Mouse (Mus musculus) thymus, adult 2 months (tissue): ENCODE measurements around the gene Brat1. TPM values are rescaled to one million over a fixed set of nuclear protein-coding genes. Genes with fewer than 3 reads are reported as not detected.

ENCODE experiments used
- DNase-seq: peaks from one replicate; pipeline ENCODE4 v3.0.0; 2021
- H3K27ac ChIP-seq: fragments of 200-500 bp; 2 replicates; pipeline ENCODE4 v1.5.1; 2012; ENCODE audit warnings: low read length, control low read depth; ENCODE audit not compliant: control insufficient read depth, insufficient read depth
- H3K27me3 ChIP-seq: fragments of 200-500 bp; 2 replicates; pipeline ENCODE4 v1.6.1; 2012; ENCODE audit warnings: mild to moderate bottlenecking, low read length, moderate library complexity, mixed read lengths; ENCODE audit not compliant: control insufficient read depth, insufficient read depth
- H3K36me3 ChIP-seq: fragments of 200-500 bp; 2 replicates; pipeline ENCODE4 v1.6.1; 2012; ENCODE audit warnings: mild to moderate bottlenecking, low read length, moderate library complexity; ENCODE audit not compliant: control insufficient read depth, insufficient read depth
- H3K4me1 ChIP-seq: fragments of 200-500 bp; replicated peaks from 2 replicates; pipeline ENCODE4 v1.6.1; 2012; ENCODE audit warnings: low read length; ENCODE audit not compliant: control insufficient read depth, insufficient read depth
- H3K4me3 ChIP-seq: fragments of 200-500 bp; 2 replicates; pipeline ENCODE4 v1.5.1; 2012; ENCODE audit warnings: mild to moderate bottlenecking, low read length, control low read depth, moderate library complexity; ENCODE audit not compliant: control insufficient read depth, insufficient read depth
- CTCF ChIP-seq: fragments of 200-500 bp; IDR thresholded peaks from 2 replicates; pipeline ENCODE4 v1.5.1; 2012; ENCODE audit warnings: mild to moderate bottlenecking, control low read depth, low read length, moderate library complexity, borderline replicate concordance; ENCODE audit not compliant: control insufficient read depth, poor library complexity, insufficient read depth; ENCODE audit errors: extremely low read depth
- POLR2A ChIP-seq: fragments of 200-500 bp; IDR thresholded peaks from 2 replicates; pipeline ENCODE4 v1.6.1; 2012; ENCODE audit warnings: mild to moderate bottlenecking, low read length, control low read depth, moderate library complexity; ENCODE audit not compliant: control insufficient read depth, poor library complexity, insufficient read depth; ENCODE audit errors: extremely low read depth
- WGBS: fragments of 180-500 bp; shearing (Covaris S2); methylation state at CpG from one replicate; pipeline ENCODE4 v1.1.7; 2018; 5-methylcytosine and 5-hydroxymethylcytosine counted together
- polyA plus RNA-seq: library from polyadenylated mRNA; depleted of rRNA; stranded (reverse); fragments of >200 nt; gene quantifications from 2 replicates; pipeline ENCODE4 v1.2.3, GENCODE M21; 2012; rRNA removed

Brat1 gene
- 65.1 and 69.1 TPM in 2 replicates for polyA plus RNA-seq

DNA sequence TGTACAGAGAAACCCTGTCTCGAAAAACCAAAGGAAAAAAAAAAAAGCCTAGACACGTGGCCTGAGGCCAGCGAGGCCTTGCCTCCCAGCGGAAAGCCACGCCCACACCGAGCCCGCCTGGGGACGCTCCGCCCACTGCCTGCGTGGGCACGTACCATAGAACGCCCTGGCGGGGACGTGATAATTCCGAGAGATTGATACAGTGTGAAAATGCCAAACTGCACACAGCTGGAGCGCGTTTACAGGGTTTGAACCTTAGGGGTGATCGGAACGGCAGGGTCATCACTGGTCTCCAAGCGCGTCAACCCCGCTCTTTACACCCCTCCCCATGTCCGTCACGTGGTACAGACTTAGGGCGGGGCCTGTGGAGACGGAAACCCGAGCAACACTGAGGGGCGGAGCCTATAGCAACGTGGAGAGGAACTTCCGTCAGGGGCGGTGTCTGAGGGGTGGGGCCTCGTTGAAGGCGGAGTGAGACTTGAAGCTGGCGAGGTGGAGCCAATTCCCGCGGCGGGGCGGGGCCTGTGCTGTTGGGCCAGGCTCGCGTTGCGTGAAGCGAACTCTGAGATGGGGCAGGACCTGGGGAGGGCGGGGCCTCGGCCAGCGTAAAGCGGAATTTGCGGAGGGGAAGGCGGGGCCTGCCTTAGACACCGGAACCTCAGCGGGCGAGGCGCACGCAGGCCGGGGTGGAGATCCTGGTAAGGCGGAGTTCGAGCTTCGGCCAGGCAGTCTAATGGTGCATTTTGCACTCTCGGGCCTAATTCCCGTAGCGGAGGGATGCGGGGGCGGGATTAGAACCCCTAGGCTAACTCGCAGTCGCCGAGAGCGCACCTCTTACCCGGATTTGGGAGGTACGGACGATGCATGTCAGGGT, at the start of gene Brat1:
Gene Brat1, plus strand, starts transcription at position 634 of the 874 bp plus-strand sequence.
- under 1% methylated on average over 69 of the region's 69 CpGs for WGBS
- no peak; the same call in 1 of the 2 replicates for TF ChIP-seq CTCF
- peak; percentile 87 for TF ChIP-seq POLR2A
- peak; percentile 100 for DNase-seq
- peaks cover 28% of the 10 kb centered on the region for H3K4me1 ChIP-seq
- peak within 1 kb of the TSS; percentile 62 for H3K4me3 ChIP-seq
- H3K36me3 ChIP-seq = no peaks in the 10 kb centered on the region
- H3K27ac ChIP-seq = peak within 1 kb of the TSS; percentile 61
- no peaks in the 10 kb centered on the region for H3K27me3 ChIP-seq

DNA sequence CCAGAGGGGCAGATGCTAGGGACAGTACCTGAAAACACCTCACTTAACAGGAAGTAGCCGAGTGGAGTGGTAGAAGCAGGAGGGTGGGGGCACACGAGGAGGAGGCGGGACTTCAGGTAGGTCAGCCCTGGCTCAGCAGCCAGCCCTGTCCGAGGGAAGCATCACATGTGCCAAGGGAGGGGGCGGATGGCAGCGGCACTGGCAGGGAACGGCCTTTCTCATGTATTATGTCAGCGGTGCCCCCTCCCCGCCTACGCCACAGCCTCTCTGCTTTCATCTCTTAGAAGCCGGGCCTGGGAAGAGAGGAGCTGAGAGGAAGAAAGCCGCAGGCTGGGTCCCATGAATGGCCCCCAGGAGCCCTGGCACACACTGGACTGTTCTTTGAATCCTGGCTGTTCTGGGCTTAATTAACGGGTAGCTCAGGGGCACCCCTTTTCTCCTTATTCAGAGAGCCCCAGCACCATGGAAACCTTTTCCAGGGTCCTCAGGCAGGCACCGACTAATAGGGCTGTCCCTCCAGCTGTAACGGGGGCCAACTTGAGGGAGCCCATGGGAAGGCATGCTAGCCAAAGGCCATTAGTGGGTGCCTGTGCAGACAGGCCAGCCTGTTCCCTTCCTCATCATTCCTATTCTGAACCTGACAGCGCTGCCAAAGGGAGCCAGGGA, 45.1 kb upstream of the Brat1 start:
- H3K36me3 ChIP-seq = no peaks in the 10 kb centered on the region
- DNase-seq = no peak
- H3K27ac ChIP-seq = no peak overlapping the region
- peaks cover 31% of the 10 kb centered on the region for H3K4me1 ChIP-seq
- H3K27me3 ChIP-seq = no peaks in the 10 kb centered on the region
- WGBS = 74% methylated on average over 16 of the region's 16 CpGs
- no peak for TF ChIP-seq CTCF
- TF ChIP-seq POLR2A = no peak
- H3K4me3 ChIP-seq = no peak overlapping the region

DNA sequence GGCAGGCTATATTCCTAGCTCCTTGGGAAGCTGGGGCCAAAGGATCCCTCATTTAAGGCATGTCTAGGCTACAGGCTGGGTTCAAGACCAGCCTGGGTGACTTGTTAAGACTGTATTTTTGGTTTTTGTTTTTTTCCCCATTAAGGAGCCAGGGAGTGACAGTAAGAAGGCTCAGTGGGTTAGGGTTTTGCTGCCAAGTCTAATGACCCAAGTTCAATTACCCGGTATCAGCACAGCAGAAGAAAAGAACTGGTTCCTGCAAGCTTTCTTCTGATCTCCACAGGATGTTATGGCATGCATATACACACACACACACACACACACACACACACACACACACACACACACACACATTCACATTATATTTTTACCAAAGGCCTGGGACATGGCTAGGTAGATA, 44.4 kb upstream of the Brat1 start:
- H3K4me1 ChIP-seq = peaks cover 37% of the 10 kb centered on the region
- H3K36me3 ChIP-seq = no peaks in the 10 kb centered on the region
- no peak overlapping the region for H3K27ac ChIP-seq
- no peak for DNase-seq
- no peaks in the 10 kb centered on the region for H3K27me3 ChIP-seq
- 75% methylated on average over 1 of the region's 1 CpGs for WGBS
- no peak overlapping the region for H3K4me3 ChIP-seq
- no peak for TF ChIP-seq POLR2A
- TF ChIP-seq CTCF = no peak

DNA sequence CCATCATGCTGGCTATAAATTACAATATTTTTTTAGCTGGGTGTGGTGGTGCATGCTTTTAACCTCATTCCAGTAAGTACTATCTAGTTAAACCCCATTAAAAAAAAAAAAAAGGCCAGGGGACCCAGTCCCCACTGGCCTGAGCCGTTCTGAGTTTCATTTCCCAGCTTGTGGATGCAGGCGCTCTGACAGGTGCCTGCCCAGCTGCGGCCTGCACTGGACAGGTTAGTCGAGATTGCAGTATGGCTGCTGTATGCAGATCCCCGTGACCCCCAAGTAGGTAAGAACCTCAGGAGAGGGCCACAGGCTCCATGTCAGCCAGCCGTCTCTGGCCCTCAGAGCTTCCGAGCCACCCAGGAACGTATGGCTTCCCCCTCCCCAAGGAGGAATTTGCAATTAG, 43.4 kb upstream of the Brat1 start:
- WGBS = 87% methylated on average over 8 of the region's 8 CpGs
- Histone ChIP-seq H3K27me3 (no peaks in the 10 kb centered on the region), H3K4me3 (no peak overlapping the region), H3K27ac (no peak overlapping the region), H3K4me1 (peaks cover 43% of the 10 kb centered on the region), H3K36me3 (no peaks in the 10 kb centered on the region)
- no peak for DNase-seq
- TF ChIP-seq POLR2A (no peak), CTCF (no peak)

DNA sequence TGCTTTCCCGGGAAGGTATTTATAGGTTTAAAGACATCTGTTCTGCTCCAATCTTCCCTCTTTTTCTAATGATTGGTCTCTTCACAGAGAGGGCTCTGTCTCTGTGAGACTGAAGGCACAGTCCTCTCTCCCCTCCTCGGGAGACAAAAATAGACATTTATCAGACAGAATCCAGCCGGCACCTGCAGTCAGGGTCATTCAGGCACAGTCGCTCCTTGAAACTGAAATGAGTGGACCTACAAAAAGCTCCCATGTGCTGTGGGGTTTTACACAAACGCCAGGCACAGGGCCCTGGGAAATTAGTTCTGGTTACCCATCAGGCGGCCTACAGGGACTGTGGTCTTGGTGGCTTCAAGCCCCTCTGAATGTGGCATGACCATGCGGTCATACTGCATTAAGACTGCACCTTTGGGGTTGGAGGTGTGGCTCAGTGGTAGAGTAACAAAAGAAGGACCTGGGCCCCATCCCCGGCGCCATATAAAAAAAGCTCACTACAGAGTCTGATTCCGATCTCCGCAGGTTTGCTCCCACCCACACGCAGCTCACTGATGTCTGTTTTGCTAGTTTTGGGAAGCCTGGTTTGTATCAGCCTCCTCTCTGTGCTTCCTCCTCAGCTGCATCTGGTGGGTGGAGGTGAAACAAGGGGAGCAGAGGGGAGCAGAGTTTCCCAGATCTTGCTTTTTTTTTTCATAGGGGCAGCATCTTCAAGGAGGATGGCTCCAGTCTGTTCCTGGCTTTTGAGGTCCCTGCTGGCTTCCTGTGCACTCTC, 42.8 kb upstream of the Brat1 start:
- TF ChIP-seq CTCF (no peak), POLR2A (no peak)
- Histone ChIP-seq H3K27me3 (no peaks in the 10 kb centered on the region), H3K36me3 (no peaks in the 10 kb centered on the region), H3K4me1 (peaks cover 43% of the 10 kb centered on the region), H3K4me3 (no peak overlapping the region), H3K27ac (no peak overlapping the region)
- DNase-seq = no peak
- 62% methylated on average over 12 of the region's 12 CpGs for WGBS
